Mouse (Mus musculus): ENCODE measurements at regions not wholly inside any gene's neighbourhood (a gene's known extent, or its start where the extent isn't known, plus 50 kb on each side); places are given as distances from the start of the nearest gene placed in this dataset.

GRCm38 (mm10) chr11:105538421-105539210 lies 51.2 kb upstream of the Tanc2 start:
- DNase-seq: no peak

DNA sequence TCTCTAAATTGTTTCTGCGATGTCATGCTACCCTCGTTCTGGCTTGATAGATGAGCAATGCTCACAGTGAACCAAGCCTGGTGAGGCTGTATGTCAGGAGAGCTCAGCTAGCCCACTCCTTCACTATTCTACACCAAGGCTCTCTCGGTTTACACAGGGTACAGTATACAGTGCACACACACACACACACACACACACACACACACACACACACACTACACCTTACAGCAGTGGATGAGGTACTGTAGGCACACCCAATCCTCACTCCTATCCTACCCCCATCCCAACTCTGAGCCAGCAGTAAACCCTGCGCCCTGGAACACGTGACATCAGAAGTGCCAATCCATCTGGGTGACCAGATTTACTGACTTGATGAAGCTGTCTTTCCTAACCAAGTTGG lies 57.2 kb upstream of the Tanc2 start:
- no peak for DNase-seq

- DNase-seq: no peak
These were observed 59.1 kb upstream of the Tanc2 start for GRCm38 (mm10) chr11:105530711-105531157.

DNA sequence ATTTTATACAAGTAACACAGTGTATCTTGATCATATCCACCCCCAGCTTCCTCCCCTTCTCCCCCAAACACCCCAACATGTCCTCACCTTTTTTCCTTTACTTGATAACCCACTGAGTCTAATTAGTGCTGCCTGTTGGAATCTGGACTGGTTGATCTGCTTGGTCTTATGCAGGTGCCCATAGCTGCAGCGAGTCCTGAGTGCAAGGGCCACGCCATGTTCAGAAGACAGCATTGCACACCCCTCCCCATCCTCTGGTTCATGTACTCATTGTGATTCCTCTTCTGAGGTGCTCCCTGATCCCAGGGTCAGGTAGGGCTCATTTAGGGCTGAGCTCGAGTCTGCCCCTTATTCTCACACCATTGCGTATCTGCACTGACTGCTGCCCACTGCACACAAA lies 63.7 kb upstream of the Tanc2 start:
- DNase-seq: no peak

GRCm38 (mm10) chr11:105525608-105526007 lies 64.2 kb upstream of the Tanc2 start:
- DNase-seq: peak in 1 of 2 experiments; percentile 3

DNA sequence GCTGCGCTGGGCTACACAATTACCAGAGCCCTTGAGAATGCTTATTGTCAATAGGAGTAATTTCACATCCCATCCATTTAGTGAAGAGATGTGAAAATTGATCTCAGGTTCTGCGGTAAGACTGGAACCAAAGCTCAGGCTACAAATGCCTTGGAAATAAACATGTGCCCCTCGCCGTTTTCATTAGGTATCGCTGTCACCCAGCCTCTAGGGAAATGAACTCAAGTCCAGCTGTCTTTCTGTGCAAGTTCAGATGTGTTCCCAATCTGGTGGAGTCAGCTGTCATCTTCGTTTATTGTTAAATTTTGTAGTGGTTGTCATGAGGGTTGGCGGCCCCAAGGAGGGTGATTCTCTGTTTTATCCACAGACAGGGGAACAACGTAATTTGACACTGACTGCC lies 65.4 kb upstream of the Tanc2 start:
- no peak for DNase-seq

DNA sequence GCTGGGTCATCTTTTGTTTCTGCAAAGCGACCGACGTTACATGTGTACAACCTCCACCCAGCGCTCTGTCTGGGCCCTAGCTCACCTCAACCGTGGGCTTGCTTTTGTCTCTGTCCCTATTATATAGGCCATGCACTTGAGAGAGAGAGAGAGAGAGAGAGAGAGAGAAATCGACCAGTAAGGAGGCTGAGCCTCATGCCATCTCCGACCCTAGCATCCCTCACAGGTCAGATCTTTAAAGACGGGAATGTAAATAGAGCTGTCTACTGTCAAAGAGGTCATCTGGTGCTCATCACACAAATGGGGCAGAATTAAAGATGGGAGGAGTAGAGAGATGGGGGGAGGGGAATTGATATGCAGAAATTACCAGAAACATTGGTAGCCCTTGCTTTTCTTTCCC lies 66.0 kb upstream of the Tanc2 start:
- DNase-seq: no peak

- no peak for DNase-seq
These were observed 63.9 kb upstream of the March10 start for GRCm38 (mm10) chr11:105520398-105520797.

GRCm38 (mm10) chr11:105513275-105513674 lies 56.7 kb upstream of the March10 start:
- no peak for DNase-seq

DNA sequence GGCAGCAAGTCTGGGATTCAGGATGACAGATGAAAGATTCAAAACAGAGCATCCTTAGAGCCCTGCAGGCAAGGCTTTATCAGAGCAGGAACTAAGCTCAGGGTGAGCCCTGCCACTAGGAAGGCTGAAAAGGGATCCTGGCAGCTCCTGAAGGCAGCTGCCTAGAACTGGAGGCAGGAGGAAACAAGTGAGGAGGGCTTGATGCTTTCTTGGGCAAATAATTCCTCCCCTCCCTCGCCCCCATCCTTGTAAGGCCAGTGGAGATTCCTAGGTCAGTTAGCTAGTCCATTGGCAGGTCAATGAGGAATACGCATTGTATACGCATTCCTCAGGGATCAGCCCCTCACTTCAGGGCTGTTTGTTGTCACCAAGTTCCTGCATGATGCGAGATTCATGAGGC lies 54.1 kb upstream of the March10 start:
- no peak for DNase-seq

DNA sequence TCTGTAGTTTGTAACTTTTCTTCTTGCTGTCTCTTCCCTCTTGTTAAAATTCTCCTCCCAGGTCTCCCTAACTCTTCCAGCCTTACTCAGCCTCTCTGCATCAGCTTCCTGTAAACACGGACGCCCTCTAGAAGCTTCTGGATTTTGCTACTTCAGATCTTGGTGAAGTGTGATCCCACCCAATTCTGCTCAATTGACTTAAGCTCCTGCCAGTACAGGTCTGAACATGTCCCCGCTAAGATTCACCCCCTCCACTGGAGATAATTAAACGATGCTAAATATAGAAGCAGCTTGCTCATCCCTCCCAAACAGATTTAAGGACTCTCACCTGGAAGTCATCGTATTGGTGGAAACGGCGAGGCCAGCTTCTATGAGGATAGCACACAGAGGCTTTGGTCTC lies 53.5 kb upstream of the March10 start:
- no peak for DNase-seq

- no peak for DNase-seq
These were observed 52.1 kb upstream of the March10 start for GRCm38 (mm10) chr11:105508660-105509038.

DNA sequence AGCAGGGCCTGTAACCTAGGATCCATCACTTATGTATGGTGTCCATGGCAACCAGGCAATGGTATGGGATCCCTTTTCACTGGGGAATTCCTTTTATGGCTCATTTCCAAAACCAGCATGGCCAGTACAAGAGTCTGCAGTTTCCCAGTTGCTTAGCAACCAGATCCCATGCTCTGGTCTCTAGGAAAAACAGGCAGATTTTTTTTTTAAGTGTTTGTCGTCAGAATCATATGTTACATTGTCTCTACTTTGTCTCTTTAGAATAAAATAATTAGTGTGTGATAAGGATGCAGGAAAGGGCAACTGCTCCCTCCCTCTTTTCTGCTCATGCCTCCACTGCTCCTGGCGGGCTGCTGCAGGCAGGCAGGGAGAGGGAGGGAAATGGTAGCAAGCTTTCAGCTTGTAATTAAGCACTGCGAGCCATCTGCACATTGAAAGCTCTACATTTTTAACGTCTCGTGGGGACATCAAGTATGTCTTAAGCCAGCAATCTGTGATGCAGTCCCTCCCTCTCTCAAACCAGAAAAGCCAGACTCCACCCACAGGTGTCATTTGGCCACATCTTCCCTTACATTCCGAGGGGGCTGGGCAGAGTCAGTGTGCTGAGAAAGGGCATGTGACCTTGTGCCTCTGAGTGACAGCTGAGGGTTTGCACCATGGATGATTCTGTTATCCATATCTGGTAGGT lies 51.6 kb upstream of the March10 start:
- no peak for DNase-seq

GRCm38 (mm10) chr11:105507332-105507971 lies 50.9 kb upstream of the March10 start:
- no peak for DNase-seq
